Mouse (Mus musculus) MEL (cell line): ENCODE data around the gene Bclaf1.

Experiments used
- CTCF ChIP-seq, 3 experiments: IDR thresholded peaks in 2 of 3; conservative IDR thresholded peaks in 1 of 3; 2 replicates each; pipeline ENCODE4 v1.5.1; 2011 to 2012; ENCODE audit warnings: low read length in 3 of 3, low read depth in 2 of 3, mild to moderate bottlenecking in 2 of 3, improper control_type of control experiment in 1 of 3, inconsistent platforms in 1 of 3, mixed read lengths in 1 of 3, moderate library complexity in 1 of 3; ENCODE audit not compliant: control insufficient read depth in 1 of 3, insufficient read depth in 1 of 3, poor library complexity in 1 of 3, severe bottlenecking in 1 of 3
- EP300 ChIP-seq, 2 experiments: IDR thresholded peaks; 2 replicates each; pipeline ENCODE4 v1.6.1; 2011; ENCODE audit warnings: improper control_type of control experiment in 2 of 2, low read length in 2 of 2, low read depth in 1 of 2, mild to moderate bottlenecking in 1 of 2
- NRF1 ChIP-seq: IDR thresholded peaks from 2 replicates; pipeline ENCODE4 v1.6.1; 2014; ENCODE audit warnings: low read depth, mild to moderate bottlenecking, inconsistent platforms, low read length, improper control_type of control experiment, moderate library complexity; ENCODE audit not compliant: poor library complexity, insufficient read depth, severe bottlenecking

DNA sequence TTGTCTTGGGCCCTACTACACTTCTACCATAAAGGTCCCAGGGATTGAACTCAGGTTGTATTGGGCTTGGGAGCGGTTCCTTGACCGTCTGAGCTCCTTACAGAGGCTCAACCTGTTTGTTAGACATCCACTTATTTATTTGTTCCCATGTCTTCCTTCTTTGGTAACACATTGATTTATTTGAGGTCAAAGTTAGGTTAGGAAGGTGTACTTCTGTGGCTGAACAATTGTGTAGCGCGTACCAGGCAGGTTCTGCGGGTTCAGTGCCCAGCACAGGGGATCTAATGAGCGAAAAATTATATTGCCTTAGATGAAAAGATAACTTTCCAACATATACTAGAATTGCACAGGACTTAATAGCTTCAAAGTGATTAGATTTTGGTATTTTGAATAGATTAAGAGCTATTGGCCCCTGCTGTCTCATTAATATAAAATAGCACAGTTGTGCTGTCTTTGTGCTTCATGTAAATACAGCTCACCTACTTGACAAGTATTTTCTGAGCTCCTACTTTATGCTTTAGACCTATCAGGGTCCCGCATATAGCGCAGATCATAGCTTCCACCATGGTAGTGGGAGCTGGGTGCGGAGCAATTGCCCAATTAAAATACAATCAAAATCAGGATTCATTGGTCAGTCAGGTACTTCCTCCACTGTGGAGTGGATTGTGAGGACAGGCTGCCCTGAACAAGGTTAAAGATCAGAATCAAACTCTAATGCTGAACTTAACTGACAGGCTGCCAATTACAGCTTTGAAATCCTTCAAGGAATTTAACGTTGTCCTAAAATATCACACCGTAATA is 1.1 kb upstream of the Bclaf1 start:
- TF ChIP-seq NRF1 (no peak), EP300 (IDR thresholded peaks at IDR 0.05; ENCODE audit: low read depth in 1 of 2, low read length in 2 of 2) (no peak), CTCF (IDR thresholded peaks at IDR 0.05 in 2 of 3, conservative IDR thresholded peaks at IDR 0.05 in 1 of 3; ENCODE audit: control insufficient read depth in 1 of 3, insufficient read depth in 1 of 3, low read depth in 2 of 3, low read length in 3 of 3, poor library complexity in 1 of 3, severe bottlenecking in 1 of 3) (no peak)
